Mouse (Mus musculus) liver, postnatal 0 days (tissue): ENCODE measurements around the gene Gm49380. TPM values are rescaled to one million over a fixed set of nuclear protein-coding genes. Genes with fewer than 3 reads are reported as not detected.

Source experiments
- ATAC-seq: fragments of 200-750 bp; cut with Nextera tagmentation; 2 replicates; pipeline ENCODE4 v1.8.0; 2017; ENCODE audit warnings: mild to moderate bottlenecking, moderate library complexity
- DNase-seq: peaks from one replicate; pipeline ENCODE4 v3.0.0-alpha.2; 2016
- H3K27ac ChIP-seq: fragments of 300-500 bp; sonication (generic); 2 replicates; pipeline ENCODE4 v1.5.1; 2014; ENCODE audit warnings: antibody characterized with exemption, moderate library complexity, mild to moderate bottlenecking, low read depth
- H3K27me3 ChIP-seq: fragments of 300-500 bp; sonication (generic); 2 replicates; pipeline ENCODE4 v1.6.1; 2014; ENCODE audit warnings: low read length, control low read depth, mixed read lengths; ENCODE audit not compliant: insufficient read depth
- H3K36me3 ChIP-seq: fragments of 300-500 bp; sonication (generic); replicated peaks from 2 replicates; pipeline ENCODE4 v1.6.1; 2014; ENCODE audit warnings: mild to moderate bottlenecking, control low read depth, low read length, moderate library complexity, mixed read lengths; ENCODE audit not compliant: insufficient read depth
- H3K4me1 ChIP-seq: fragments of 300-500 bp; sonication (generic); 2 replicates; pipeline ENCODE4 v1.6.1; 2014; ENCODE audit warnings: antibody characterized with exemption, mild to moderate bottlenecking, control low read depth; ENCODE audit not compliant: insufficient read depth
- H3K4me2 ChIP-seq: fragments of 300-500 bp; sonication (generic); 2 replicates; pipeline ENCODE4 v1.6.1; 2014; ENCODE audit warnings: low read depth, mild to moderate bottlenecking, low read length, moderate library complexity, mixed read lengths
- H3K4me3 ChIP-seq: fragments of 300-500 bp; sonication (generic); 2 replicates; pipeline ENCODE4 v1.5.1; 2014; ENCODE audit warnings: low read depth, low read length
- H3K9ac ChIP-seq: fragments of 300-500 bp; sonication (generic); replicated peaks from 2 replicates; pipeline ENCODE4 v1.6.1; 2014; ENCODE audit warnings: mild to moderate bottlenecking, moderate library complexity
- H3K9me3 ChIP-seq: fragments of 300-500 bp; sonication (generic); 2 replicates; pipeline ENCODE4 v1.6.1; 2016; ENCODE audit warnings: mild to moderate bottlenecking, control low read depth, low read length, mixed read lengths
- CTCF ChIP-seq: sonication (generic); IDR thresholded peaks from 2 replicates; pipeline ENCODE4 v1.5.1; 2016; ENCODE audit warnings: antibody characterized with exemption, low read depth
- EP300 ChIP-seq: IDR thresholded peaks from 2 replicates; pipeline ENCODE4 v1.6.1; 2016; ENCODE audit warnings: antibody characterized with exemption, low read depth, mild to moderate bottlenecking
- WGBS: fragments of 180-500 bp; shearing (Covaris S2); extraction: QIAGEN DNeasy Blood & Tissue Kit; methylation state at CpG from one replicate; pipeline ENCODE4 v1.1.7; 2014; ENCODE audit not compliant: insufficient replicate concordance; 5-methylcytosine and 5-hydroxymethylcytosine counted together
- polyA plus RNA-seq: library from polyadenylated mRNA; unstranded; fragments of >200 nt; fragmentation: Nextera tagmentation; extraction: Ambion mirVana; gene quantifications from 2 replicates; pipeline ENCODE4 v1.2.1, GENCODE M21; 2015

Gene Gm49380
- polyA plus RNA-seq, 1 experiment from 2014 or later = not detected

DNA sequence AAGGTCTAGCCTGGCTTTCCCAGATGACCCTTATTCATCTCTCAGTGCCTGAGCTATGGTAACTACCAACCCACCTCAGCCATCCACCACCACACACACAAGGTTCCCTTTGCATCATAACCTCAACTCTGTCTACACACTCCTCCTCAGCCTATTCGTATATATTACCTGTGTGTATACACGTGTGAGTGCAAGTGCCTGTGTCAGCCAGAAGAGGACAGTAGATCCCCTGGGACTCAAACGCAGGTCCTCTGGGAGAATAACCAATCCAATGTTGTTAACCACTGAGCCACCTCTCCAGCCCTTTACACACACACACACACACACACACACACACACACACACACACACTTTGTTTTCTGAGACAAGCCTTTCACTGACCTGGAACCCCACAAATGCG is 82.7 kb downstream of the Gm49380 start:
- no peaks in the 10 kb centered on the region for H3K9me3 ChIP-seq
- no peaks in the 10 kb centered on the region for H3K36me3 ChIP-seq
- DNase-seq (no peak), ATAC-seq (no peak)
- no peak overlapping the region for H3K9ac ChIP-seq
- H3K4me2 ChIP-seq = no peak overlapping the region
- no peak overlapping the region for H3K27ac ChIP-seq
- WGBS = 77% methylated on average over 4 of the region's 4 CpGs
- H3K4me3 ChIP-seq = no peak overlapping the region
- no peaks in the 10 kb centered on the region for H3K27me3 ChIP-seq
- TF ChIP-seq CTCF (no peak), EP300 (no peak)
- no peaks in the 10 kb centered on the region for H3K4me1 ChIP-seq

DNA sequence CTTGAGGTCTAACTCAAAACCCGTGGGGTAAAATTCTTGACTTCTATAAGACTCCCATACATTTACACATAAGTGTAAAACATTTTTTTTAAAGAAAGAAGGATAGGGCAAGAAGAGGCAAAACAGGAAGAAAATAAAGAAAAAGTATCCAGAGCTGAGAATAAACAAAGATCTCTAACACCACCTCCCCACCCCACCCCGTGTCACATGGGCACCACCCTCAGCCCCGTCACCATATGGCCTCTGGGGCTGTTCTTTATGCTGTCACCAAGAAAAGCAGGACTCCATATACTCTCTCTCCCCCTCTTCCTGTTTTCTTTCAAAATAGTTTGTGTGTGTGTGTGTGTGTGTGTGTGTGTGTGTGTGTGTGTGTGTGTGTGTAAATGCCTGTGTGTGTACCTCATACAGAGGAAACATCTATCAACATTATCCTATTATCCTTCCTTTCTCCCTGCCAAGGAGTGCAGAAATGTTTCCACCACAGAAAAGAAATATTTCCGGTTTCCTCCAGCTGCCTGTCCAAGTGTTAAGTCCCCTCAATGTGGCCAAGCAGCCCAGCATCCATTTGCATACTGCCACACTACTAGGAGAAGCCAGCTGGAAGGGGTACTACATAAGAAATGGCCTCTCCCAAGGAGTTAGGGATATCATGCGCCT is 83.6 kb downstream of the Gm49380 start:
- no peaks in the 10 kb centered on the region for H3K9me3 ChIP-seq
- H3K4me1 ChIP-seq = no peaks in the 10 kb centered on the region
- H3K4me3 ChIP-seq = no peak overlapping the region
- no peaks in the 10 kb centered on the region for H3K36me3 ChIP-seq
- TF ChIP-seq EP300 = no peak
- no peak for TF ChIP-seq CTCF
- no peak overlapping the region for H3K4me2 ChIP-seq
- ATAC-seq (no peak), DNase-seq (no peak)
- 35% methylated on average over 5 of the region's 5 CpGs for WGBS
- H3K27ac ChIP-seq = no peak overlapping the region
- no peak overlapping the region for H3K9ac ChIP-seq
- H3K27me3 ChIP-seq = no peaks in the 10 kb centered on the region

DNA sequence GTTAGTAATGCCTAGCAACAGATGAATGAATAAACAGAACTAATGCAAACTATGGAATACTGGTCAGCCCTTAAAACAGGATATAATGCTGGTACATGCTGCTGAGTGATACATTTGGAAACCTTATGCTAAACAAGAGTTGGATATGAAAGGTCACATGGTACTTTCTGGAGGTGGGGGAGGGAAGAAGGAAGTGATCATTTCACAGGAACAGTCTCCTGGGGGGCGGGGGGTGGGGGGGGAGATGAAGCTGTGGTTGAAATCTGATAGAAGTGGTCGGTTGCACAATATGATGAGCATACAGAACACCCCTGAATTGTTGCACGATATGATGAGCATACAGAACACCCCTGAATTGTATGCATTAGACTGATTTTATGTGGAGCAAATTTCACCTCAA is 89.2 kb downstream of the Gm49380 start:
- Histone ChIP-seq H3K36me3 (no peaks in the 10 kb centered on the region), H3K9ac (no peak overlapping the region), H3K4me3 (no peak overlapping the region), H3K9me3 (no peaks in the 10 kb centered on the region), H3K27ac (no peak overlapping the region), H3K27me3 (no peaks in the 10 kb centered on the region), H3K4me2 (no peak overlapping the region), H3K4me1 (no peaks in the 10 kb centered on the region)
- TF ChIP-seq EP300 = no peak
- TF ChIP-seq CTCF = no peak
- WGBS = 50% methylated on average over 3 of the region's 3 CpGs
- DNase-seq (no peak), ATAC-seq (no peak)

DNA sequence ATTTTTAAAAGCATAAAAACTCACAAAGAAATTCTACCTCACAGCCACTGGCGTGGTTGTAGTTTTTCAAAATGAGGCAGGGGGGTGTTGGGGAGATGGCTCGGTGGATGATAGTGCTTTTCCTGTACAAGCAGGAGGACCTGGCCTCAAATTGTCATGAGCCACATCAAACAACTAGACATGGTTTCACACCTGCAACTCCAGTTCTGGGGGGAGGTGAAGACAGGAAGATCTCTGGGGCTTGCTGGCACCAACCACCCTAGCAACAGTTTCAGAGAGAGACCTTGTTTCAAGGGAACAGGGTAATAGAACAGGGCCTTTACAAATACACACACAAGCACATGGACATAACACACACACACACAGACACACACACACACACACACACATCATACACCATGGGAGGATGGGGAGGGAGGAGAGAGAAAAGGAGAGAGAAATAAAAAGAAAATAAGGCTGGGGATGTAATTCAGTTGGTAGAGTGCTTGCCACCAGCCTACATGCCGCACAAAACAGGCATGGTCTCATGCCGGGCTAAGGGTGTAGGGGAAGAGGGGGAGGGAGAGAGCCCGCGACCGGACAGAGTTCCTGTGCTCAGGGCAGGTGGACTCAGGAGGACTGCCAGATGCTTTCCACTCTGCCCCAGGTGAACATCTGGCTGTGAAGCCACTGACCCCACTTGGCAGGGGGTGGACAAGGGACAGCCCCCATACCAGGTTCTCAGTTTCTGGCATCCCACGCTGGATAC is 91.0 kb downstream of the Gm49380 start:
- no peak overlapping the region for H3K27ac ChIP-seq
- no peaks in the 10 kb centered on the region for H3K27me3 ChIP-seq
- TF ChIP-seq EP300 = no peak
- TF ChIP-seq CTCF = no peak
- H3K9me3 ChIP-seq = no peaks in the 10 kb centered on the region
- no peaks in the 10 kb centered on the region for H3K4me1 ChIP-seq
- no peak for ATAC-seq
- 59% methylated on average over 7 of the region's 8 CpGs for WGBS
- no peak for DNase-seq
- H3K9ac ChIP-seq = no peak overlapping the region
- no peak overlapping the region for H3K4me3 ChIP-seq
- no peak overlapping the region for H3K4me2 ChIP-seq
- H3K36me3 ChIP-seq = no peaks in the 10 kb centered on the region

DNA sequence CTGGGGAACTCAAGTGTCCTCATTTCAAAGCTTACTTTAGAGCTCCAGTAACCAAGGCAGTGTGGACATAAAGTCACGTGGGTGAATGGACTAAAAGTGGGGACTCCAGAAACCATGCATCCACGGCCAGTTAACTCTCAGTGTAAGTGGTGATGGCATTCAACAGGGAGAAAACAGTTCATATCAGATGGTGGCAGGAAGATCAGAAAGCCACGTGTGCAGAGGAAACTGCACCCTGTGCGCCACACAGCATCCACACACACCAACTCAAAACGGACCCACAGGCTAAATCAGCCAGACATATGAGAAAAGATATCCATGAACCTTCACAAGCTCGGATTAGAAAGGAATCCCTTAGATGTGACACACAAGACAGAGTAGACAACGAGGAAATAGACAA is 93.3 kb downstream of the Gm49380 start:
- Histone ChIP-seq H3K27ac (no peak overlapping the region), H3K9me3 (no peaks in the 10 kb centered on the region), H3K4me1 (no peaks in the 10 kb centered on the region), H3K36me3 (no peaks in the 10 kb centered on the region), H3K4me3 (no peak overlapping the region), H3K27me3 (no peaks in the 10 kb centered on the region), H3K4me2 (no peak overlapping the region), H3K9ac (no peak overlapping the region)
- DNase-seq = no peak
- no peak for TF ChIP-seq EP300
- TF ChIP-seq CTCF = no peak
- WGBS = 52% methylated on average over 7 of the region's 7 CpGs
- no peak for ATAC-seq

DNA sequence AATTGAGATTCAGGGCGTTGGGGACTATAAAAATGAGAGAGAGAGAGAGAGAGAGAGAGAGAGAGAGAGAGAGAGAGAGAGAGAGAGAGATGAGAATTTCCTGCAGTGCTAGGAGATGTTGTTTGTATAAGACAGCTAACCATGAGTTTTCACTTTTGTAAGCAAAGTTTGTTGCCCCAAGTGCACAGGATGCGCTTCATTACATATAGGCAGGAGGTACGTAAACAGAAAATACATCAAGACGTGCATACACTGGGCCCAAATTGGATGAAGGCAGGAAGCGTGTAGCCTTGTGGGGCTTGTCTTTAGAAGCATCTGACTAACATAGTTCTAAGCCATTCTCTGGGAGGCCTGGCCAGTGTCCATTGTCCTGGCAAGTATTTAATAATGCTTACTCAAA is 95.5 kb downstream of the Gm49380 start:
- DNase-seq = no peak
- no peak overlapping the region for H3K4me3 ChIP-seq
- no peaks in the 10 kb centered on the region for H3K9me3 ChIP-seq
- H3K4me1 ChIP-seq = no peaks in the 10 kb centered on the region
- no peak for ATAC-seq
- TF ChIP-seq CTCF (no peak), EP300 (no peak)
- no peaks in the 10 kb centered on the region for H3K27me3 ChIP-seq
- H3K4me2 ChIP-seq = no peak overlapping the region
- H3K36me3 ChIP-seq = no peaks in the 10 kb centered on the region
- H3K27ac ChIP-seq = no peak overlapping the region
- no peak overlapping the region for H3K9ac ChIP-seq
- WGBS = 69% methylated on average over 5 of the region's 5 CpGs

Other genes with a start within 250 kb of the Gm49380 start
- 0.39 and 0.85 TPM in 2 replicates for gene Thy1, start 70.1 kb downstream of the Gm49380 start, polyA plus RNA-seq
- 2.9 and 3.8 TPM in 2 replicates for gene Usp2, start 46.5 kb downstream of the Gm49380 start, polyA plus RNA-seq
- not detected in 2 replicates for gene Mfrp, start 11.8 kb downstream of the Gm49380 start, polyA plus RNA-seq
- 1.0 and 1.3 TPM in 2 replicates for gene C1qtnf5, start 6.3 kb downstream of the Gm49380 start, polyA plus RNA-seq
- gene Rnf26, start within 50 bp of the Gm49380 start, polyA plus RNA-seq = 17.9 and 18.8 TPM in 2 replicates
- gene Mcam, start 21.0 kb upstream of the Gm49380 start, polyA plus RNA-seq = 4.2 and 4.5 TPM in 2 replicates
- gene Cbl, start 120.5 kb upstream of the Gm49380 start, polyA plus RNA-seq = 3.1 and 4.0 TPM in 2 replicates
- not detected in 2 replicates for gene Ccdc153, start 127.2 kb upstream of the Gm49380 start, polyA plus RNA-seq
- 0.08 TPM in 1 of 2 replicates, not detected in the other for gene Pdzd3, start 138.0 kb upstream of the Gm49380 start, polyA plus RNA-seq
- 4.6 and 5.6 TPM in 2 replicates for gene Nlrx1, start 155.1 kb upstream of the Gm49380 start, polyA plus RNA-seq
- 4.2 TPM in 2 replicates for gene Abcg4, start 175.1 kb upstream of the Gm49380 start, polyA plus RNA-seq
- 4.5 and 6.3 TPM in 2 replicates for gene Hinfp, start 192.2 kb upstream of the Gm49380 start, polyA plus RNA-seq
- 10.1 and 11.4 TPM in 2 replicates for gene C2cd2l, start 206.8 kb upstream of the Gm49380 start, polyA plus RNA-seq
- 19.0 and 19.4 TPM in 2 replicates for gene Dpagt1, start 212.5 kb upstream of the Gm49380 start, polyA plus RNA-seq
- 152 and 164 TPM in 2 replicates for gene H2afx, start 221.2 kb upstream of the Gm49380 start, polyA plus RNA-seq
- 517 and 539 TPM in 2 replicates for gene Hmbs, start 230.7 kb upstream of the Gm49380 start, polyA plus RNA-seq
- 12.1 and 13.3 TPM in 2 replicates for gene Vps11, start 248.2 kb upstream of the Gm49380 start, polyA plus RNA-seq